Mouse (Mus musculus) heart, postnatal 4 days (tissue): ENCODE measurements at regions not wholly inside any gene's neighbourhood (a gene's known extent, or its start where the extent isn't known, plus 50 kb on each side); places are given as distances from the start of the nearest gene placed in this dataset.
A peak's percentile ranks its signal among the peaks of the same experiment; 100 is the strongest.

Experiments used
- DNase-seq: peaks from one replicate; pipeline ENCODE4 v3.0.0; 2021

DNA sequence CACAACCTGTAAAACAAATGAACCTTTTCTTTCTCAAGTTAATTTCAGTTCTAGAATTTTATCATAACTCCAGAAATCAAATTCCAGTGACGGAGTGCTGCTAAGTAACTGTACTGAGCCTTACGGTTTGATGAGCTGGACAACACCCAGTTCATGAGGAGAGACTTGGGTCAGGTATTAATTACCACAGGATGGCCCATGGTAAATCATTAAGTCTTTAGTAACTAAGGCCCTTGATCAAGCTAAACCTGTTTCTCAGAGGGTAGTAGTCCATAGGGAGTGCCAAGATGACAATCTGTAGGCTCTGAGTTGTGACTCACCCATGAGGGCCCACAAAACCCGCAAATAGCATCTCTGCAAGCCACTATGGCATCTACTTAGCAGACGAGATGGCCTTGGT is 101.1 kb upstream of the Arhgap5 start:
- DNase-seq = no peak

DNA sequence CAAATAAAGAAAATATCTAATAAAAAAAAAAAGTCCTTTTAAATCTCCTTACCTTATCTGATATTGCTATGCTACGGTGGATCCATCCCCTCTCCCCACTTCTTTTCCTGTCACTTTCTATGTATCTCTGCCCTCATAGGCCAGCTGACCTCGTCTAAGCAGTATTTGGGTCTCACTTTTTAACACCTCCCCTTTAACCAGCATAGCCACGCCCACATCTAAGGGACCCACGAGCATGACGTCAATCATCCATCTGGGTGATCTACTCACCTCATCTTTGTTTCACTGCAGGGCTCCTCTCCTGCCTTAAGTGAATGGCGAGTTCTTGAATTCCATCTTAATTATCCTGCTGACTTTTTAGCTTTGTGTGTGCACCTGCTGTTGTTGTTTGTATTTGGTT is 97.4 kb upstream of the Arhgap5 start:
- no peak for DNase-seq

DNA sequence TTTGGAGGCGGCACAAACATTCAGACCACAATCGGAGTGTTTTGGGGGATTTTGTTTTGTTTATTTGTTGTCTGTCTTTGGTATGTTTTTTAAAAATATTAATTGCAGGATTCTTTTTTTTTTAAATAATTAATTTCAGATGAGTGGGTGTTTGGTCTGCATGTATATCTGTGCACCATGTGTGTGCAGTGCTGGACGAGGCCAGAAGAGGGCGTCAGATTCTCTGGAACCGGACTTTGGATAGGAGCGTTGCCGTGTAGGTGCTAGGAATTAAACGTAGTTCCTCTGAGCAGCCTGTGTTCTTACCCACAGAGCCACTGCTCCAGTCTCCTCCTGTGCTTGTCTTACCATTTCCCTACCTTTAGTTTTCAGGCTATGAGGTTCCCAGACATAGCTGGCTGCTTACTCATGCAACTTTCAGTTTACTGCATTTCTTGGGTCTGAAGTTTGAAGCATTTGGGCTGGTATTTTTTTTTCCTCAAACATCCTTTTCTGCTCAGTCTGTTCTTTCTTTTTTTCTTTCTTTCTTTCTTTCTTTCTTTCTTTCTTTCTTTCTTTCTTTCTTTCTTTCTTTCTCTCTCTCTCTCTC is 95.4 kb upstream of the Arhgap5 start:
- no peak for DNase-seq

DNA sequence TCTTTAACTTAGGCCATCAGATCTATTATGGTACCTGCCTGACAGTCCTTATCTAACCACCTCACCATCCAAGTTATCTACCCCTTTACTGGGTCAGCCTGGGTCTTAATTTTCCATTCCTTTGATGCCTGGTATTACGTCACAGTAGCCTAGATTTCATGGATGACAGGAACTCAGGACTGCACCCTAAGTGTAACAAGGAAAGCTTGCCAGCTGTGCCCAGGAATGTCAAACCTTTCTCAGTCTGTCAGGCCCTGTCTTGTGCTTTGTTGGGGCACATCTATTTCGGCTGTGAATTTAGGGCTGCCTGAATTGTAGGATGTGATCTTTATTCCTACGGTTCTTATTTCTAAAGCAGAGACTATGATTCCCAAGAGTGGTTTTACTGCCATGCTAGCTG is 94.6 kb upstream of the Arhgap5 start:
- no peak for DNase-seq

DNA sequence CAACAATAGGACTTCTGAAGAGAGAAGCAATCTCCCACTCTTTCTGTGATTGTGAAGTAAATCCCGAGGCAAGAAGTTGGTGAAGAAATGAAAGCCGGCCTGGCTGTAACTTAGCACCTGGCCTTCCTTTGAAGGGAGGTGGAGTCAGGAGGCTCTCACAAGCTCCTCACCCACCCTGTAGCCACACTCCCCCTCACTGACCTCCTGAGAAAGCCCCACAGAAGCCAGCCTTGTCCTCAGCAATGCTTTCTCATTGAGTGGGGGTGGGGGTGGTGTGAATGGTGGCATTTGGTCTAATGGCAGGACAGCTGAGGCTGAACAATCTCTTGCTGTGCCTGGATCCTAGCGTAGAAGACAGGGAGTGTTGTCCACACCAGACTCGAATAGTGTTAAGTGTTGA is 91.6 kb upstream of the Arhgap5 start:
- no peak for DNase-seq

DNA sequence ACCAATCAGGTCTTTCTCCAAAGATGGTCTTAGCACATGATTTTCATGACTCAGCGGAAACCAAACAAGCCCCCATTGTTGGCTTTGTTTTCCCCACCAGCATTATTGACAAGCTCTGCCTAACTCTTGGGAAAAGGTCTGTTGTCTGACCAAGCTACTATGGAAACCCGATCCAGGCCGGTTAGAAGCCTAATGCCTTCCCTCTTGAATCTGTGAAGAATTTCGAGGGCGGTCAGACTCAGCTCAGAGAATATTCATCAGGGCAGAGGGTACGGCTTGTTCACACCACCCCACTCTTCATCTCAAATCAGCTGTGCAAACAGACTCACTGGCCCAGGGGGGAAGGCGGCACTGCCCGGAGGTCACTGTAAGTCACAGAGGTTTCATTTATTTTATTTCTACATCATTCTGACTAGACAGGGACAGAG is 90.7 kb upstream of the Arhgap5 start:
- no peak for DNase-seq

DNA sequence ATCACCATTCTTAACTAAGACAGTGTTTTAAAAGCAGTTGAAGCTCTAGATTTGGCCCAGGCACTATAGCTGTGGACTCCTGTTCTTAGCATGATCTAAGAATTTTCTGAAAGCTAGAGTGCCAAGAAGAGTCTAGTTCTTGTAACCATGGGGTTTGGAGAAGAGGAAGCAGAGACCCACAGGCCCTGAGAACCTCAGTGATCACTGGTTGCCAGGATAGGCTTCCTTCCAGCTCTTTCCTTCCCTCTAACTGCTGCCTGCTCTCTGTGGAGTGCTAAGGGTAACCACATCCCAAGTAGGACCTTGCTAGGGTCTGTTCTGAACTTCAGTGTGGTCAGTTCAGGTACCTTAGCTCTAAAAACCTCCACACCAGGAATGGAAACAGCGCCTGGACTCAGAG is 81.0 kb upstream of the Arhgap5 start:
- no peak for DNase-seq

DNA sequence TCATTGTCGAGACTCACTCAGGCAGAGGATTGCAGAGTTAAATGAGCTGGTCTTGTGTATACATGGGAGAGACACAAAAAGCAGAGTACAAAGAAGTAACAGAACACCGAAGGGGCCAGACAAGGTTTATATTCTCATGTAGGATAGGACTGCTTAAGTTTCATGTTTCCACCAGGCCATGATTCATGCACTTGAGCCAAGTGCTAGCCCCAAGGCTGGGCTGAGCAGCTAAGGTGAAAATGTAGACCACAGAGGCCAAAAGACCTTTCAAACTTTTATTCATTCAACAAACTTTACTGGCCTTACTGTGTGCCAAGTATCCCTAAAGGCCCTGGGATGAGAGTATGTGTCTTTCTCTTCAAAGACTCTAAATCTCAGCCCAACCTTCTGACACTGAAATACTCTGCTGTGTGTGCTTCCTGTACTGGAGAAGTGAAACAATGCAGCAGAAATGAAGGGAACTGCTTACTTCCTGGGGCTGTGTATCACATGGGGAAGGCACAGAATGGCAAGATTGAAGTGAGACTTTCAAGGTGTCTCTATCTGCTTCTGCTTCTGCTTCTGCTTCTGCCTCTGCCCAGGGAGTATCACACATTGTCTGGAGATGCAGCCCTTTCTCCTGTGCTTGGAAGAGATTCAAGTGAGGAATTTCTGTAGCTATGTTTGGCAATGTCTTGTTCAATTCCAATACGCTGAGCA is 79.3 kb upstream of the Arhgap5 start:
- no peak for DNase-seq

DNA sequence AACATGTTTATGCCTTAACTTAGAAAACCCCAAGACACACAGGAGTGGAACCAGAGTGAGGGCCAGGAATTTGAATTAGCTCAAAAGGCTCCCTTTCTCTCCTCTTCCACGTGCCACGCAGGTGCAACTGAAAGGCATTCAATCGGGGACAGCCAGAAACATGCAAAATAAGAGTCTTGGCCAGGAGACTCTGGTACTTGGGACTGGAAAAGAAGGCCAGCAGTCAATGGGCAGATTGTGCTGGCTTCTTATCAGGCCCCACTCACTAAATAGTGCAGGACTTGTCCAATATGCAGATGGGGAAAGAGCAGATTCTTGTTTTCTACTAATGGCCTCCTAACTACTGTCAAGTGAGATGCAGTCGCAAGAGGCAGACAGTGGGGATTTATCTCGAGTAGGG is 73.8 kb upstream of the Arhgap5 start:
- no peak for DNase-seq

DNA sequence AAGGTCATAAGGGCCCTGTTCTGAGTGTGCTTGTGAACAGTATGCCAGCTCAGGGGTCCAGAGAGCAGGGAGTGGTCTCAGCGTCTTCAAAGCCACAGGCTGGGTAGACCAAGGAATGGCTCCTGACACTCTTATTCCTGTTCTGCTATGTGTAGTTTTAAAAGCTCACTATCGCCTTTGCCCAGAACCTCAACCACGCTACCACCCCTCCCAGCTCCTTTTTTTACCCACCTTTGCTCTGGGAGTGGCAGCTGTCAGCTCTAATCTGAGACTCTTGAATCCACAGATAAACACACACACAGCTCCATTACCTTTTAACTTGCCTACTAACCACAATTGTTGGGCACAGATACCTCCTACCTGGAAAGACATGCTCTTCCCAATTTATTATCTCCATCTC is 71.8 kb upstream of the Arhgap5 start:
- no peak for DNase-seq

DNA sequence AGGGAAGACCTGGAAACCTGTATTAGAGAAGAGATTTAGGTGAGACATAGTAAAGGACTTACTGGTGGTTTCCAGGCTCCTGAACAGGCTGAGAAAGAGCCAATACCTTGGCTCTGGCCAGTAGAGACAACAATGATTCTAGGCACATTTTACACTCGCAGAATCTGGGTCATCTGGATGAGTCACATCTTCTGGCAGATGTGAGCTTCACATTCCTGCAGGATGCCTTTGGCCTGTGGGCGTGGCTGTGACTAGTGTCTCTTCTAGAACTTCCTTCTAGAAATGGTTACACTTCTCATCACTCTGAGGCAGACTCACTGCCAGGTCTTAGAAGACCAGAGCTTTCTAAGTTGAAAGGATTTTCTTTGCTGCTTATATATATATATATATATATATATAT is 69.8 kb upstream of the Arhgap5 start:
- DNase-seq = no peak

DNA sequence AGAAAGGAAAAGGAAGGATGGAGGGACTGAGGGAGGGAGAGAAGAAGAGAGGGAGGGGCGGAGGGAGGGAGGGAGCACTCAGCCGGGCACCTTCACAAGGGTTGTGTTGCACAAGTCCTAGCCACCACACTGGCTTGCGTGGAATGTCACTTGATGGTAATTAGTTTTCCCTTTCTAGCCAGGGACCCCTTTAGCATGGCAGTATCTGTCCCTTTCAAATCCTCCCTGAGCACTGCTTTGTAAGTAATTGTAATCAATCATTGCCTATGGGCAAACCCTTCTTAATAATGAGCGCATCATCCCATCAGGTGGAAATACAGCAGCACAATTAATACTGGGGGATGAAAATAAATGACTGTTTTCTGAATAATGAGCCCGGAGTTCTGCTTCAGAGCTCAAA is 68.5 kb upstream of the Arhgap5 start:
- DNase-seq = no peak

DNA sequence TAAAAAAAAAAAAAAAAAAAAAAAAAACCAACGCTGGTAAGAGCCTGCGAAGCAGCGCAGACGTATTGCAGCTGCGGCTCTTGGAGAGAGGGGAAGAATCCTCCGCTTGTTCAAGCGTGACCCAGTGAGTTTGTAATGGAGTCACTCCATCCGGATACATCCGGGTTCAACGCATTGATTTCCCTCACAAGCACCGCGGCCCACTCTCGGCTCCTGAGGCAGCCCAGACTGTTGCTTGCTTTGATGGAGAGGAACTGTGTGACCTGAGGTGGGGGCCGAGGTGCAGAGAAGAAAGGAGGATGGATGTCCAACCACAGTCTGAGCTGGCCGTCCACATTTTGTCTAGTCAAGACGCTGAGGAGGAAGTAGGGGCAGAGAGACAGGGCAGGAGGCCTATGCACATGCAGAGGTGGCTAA is 68.0 kb upstream of the Arhgap5 start:
- no peak for DNase-seq

DNA sequence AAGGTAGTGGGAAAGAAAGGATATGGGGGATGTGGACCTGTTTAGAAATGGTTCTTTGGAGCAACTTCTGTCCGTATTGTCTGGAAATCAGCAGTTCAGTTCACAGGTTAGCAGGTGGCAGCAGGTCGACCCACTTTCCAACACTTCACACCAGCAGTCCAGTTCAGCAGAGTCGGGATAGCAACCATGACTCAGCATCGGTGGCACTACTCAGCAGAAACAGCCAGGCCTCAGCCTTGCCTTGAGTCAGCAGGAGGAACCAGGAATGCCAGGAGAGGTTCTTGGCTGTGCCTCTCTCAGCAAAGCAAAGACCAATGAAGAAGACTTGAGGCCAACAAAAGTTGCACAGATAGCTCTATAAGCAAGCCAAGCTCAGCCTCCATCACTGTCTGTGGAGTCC is 66.8 kb upstream of the Arhgap5 start:
- DNase-seq = no peak

DNA sequence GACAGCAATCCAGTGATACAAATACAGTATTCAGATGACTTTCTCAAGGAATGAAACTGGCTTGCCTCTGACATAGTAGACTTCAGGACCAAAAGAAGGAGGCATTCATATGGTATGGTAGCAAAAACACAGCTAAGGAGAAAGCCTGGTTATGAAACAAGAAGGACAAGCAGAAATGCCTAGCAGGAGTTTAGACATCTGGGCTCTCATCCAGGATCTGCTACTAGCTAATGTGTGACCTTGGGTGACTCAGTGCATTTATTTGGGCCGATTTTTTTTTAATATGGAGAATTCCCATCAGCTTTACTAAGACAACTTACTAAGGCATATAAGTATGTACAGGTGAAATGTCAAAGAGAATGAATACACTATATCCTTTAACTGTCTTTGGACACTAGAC is 64.5 kb upstream of the Arhgap5 start:
- no peak for DNase-seq

DNA sequence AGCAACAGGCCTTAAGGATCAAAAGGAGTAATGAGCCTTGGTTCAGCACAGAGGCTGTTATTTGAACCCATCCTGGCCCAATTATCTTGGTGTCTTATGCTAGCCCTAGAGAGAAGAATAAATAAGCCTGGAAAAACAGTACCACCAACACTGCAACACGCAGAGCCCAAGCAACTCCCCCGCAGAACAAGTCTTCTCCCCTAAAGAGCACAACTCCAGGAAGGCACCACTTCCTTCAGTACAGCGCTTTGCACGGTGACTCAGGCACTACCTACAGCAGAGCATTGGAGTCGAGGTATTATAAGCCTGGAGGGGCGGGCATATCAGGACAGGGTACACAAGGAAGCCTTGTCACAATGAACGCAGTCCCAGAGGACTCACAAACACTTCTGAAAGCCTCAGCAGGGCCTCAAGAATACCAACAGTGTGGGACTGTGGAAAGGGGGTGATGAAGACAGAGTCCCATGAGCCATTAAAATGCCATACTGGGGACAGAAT is 62.9 kb upstream of the Arhgap5 start:
- DNase-seq = no peak

DNA sequence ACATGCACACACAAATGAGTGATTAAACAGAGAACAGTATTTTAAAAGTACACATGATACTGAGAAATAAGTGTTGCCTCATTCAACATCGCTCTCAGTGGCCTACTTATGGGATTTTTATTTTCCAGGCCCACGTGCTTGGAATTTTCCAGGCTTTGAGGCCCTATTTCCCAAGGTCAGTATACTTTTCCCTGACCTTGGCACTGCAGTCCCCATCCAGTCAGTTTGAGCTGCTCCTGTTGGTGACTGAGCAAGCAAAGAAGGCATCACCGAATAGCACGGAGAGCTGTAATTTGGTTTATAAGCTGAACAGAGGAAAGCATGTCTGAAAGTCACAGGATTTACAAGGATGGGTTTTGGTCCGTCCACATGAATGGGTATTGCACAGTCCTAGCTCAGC is 61.4 kb upstream of the Arhgap5 start:
- no peak for DNase-seq

DNA sequence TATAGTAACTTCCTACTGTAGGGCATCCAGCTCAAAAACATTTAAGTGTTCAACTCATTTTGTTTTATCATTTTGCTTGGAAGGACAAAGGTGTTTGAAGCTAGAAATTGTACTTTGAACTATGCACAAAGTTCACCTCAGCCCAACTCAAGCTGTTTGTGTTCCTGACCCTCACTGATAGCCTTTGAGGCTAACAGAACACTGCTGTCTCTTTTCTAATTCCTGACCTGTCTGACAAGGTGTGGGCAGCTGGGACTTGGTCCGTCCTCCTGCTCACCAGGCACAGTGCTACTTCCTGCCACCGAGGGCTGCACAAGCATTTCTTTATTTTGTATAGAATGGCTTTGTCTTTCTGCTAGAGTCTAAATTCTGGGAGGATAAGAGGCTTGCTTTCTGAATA is 58.0 kb upstream of the Arhgap5 start:
- no peak for DNase-seq

DNA sequence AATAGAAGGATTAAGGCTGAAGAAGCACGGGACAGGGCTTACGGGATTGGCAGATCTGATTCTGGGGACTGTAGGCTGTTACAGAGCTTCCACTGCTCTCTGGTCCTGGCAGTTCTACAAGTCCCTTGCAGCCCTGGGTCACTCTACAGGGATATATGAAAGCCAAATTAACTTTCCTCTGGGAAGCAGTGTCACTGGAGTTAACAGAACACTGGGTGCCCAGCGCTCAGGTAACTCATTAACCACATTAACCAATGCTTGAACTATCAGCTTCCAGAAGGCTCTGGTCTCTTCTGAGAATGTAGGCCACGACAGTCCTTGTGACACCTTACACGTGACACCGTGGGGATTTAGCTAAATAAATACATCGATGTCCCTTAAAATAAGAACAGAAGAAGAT is 57.3 kb upstream of the Arhgap5 start:
- no peak for DNase-seq

DNA sequence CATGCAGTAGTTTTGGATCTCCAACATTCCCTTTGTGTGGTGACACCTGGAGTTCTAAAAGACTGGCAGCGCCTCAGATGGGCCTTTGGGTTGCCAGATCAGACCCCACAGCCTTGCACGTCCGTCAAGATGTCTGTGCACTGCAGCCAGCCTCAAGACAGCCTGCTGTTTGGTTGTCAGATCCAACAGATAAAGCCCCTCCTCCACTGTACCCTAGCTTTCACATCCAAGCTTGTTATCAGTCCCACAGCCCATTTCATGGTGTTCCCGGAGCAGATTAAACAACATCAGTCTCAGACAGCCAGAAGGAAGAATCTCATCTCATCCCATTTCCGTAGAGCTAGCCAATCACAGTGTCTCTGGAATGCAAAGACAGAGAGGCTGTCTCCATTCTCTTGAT is 56.3 kb upstream of the Arhgap5 start:
- no peak for DNase-seq

DNA sequence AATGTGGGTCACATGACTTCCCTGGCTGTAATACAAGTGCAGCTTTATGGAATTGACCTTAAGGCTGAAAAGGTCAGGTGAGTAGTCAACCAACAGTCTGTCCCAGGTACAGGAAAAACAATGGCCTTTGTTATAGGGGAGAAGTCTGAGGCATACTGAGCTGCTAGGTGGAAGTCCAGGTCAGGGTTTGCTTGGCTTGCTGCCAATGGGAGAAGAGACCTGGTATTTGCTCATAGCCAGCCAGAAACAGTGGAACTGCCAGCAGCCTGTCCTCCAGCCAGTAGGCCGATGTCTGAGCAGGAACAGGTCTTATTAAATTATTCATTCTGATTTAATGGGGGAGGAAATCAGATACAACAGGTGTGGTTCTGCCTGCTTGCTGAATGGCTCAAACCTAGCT is 55.6 kb upstream of the Arhgap5 start:
- peak; percentile 40 for DNase-seq

DNA sequence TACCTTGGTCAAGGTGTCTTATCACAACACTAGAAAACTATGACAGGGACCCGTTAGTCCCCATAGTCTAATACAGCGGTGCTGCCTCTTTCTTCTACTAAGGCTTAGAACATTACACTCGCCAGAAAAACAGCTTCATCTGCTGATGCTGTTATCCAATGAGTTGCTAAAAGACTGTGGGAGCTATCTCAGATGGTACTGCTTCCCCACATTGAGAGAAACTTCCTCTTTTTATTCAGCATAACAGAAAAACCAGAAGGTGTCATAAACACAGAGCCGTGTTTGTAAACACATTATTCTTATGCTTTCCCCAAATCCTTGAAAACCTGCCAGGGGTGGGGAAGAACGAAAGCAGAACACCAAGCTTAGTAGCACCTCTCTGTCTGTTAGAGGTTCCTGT is 49.9 kb upstream of the Arhgap5 start:
- DNase-seq = no peak
